ENCODE assay signal across 9 mouse cellular contexts in genomic region chr8:83893915-83894314, GRCm38 (mm10). TPM values are rescaled to one million over a fixed set of nuclear protein-coding genes. Genes with fewer than 3 reads are reported as not detected.
A peak's percentile ranks its signal among the peaks of the same experiment; 100 is the strongest.
DNase-seq lines count a peak whose midpoint lies in the region; ATAC-seq and TF ChIP-seq lines count a peak whose summit lies in the region.
"Had no signal": no experiment of that assay in that cellular context is flagged by ENCODE, and none has a peak within 500 bp of the region (broad histone marks: within the 10 kb centered on the region; RNA-seq: fewer than 3 reads in every experiment).

No protein-coding gene starts in this region.

- peak; percentile 92 for TF ChIP-seq CTCF in kidney, adult 2 months (conservative IDR thresholded peaks at IDR 0.05; ENCODE audit: insufficient read depth, insufficient read length, low read depth, low read length)

- 2% methylated on average over 5 of the region's 5 CpGs for WGBS in kidney, adult 2 months
- under 1% methylated on average over 5 of the region's 5 CpGs for WGBS in kidney, embryonic 15.5 days
- 0% methylated on average over 5 of the region's 5 CpGs for WGBS in limb, embryonic 14.5 days

- no peak overlapping the region for H3K4me3 ChIP-seq in kidney, adult 2 months (ENCODE audit: insufficient read depth, low read depth, low read length)
- H3K4me3 ChIP-seq in kidney, embryonic 15.5 days (replicated peaks): no peak overlapping the region
- no peak overlapping the region for H3K4me3 ChIP-seq in limb, embryonic 14.5 days (replicated peaks; ENCODE audit: low read length)
- H3K4me3 ChIP-seq: midbrain, embryonic 12.5 days had no signal

- no peaks in the 10 kb centered on the region for H3K36me3 ChIP-seq in kidney, adult 2 months (ENCODE audit: control insufficient read depth, insufficient read depth, low read length)
- no peaks in the 10 kb centered on the region for H3K36me3 ChIP-seq in kidney, embryonic 15.5 days
- no peaks in the 10 kb centered on the region for H3K36me3 ChIP-seq in limb, embryonic 14.5 days (ENCODE audit: control insufficient read depth, insufficient read depth, low read length)
- H3K36me3 ChIP-seq: midbrain, embryonic 12.5 days had no signal

- no peaks in the 10 kb centered on the region for H3K9me3 ChIP-seq in kidney, embryonic 15.5 days (replicated peaks)
- H3K9me3 ChIP-seq in limb, embryonic 14.5 days (ENCODE audit: control insufficient read depth, low read length): no peaks in the 10 kb centered on the region
- H3K9me3 ChIP-seq: midbrain, embryonic 12.5 days had no signal

- no peak overlapping the region for H3K27ac ChIP-seq in kidney, adult 2 months (ENCODE audit: insufficient read depth, low read depth, low read length)
- no peak overlapping the region for H3K27ac ChIP-seq in kidney, embryonic 15.5 days
- no peak overlapping the region for H3K27ac ChIP-seq in limb, embryonic 14.5 days (replicated peaks; ENCODE audit: low read depth, low read length)
- H3K27ac ChIP-seq: midbrain, embryonic 12.5 days had no signal

- H3K27me3 ChIP-seq in kidney, adult 2 months (replicated peaks; ENCODE audit: control insufficient read depth, insufficient read depth, low read length): no peaks in the 10 kb centered on the region
- H3K27me3 ChIP-seq in kidney, embryonic 15.5 days: peaks cover 27% of the 10 kb centered on the region
- no peaks in the 10 kb centered on the region for H3K27me3 ChIP-seq in limb, embryonic 14.5 days (ENCODE audit: control insufficient read depth, insufficient read depth, low read length)

- DNase-seq in kidney, adult 2 months: peak; percentile 85
- DNase-seq in Muller cell, postnatal 12 days (ENCODE audit: inconsistent ontology term): peak; percentile 41
- DNase-seq in cerebellum, postnatal 14 days: peak; percentile 93 to 95
- DNase-seq in heart, postnatal 14 days: peak; percentile 82 to 88
- peak; percentile 60 for DNase-seq in limb, embryonic 14.5 days (ENCODE audit: low spot score)
- DNase-seq in retina, postnatal 7 days (ENCODE audit: low read depth, low spot score): peak; percentile 58
- peak; percentile 92 for DNase-seq in thymus, postnatal 4 days

- H3K4me1 ChIP-seq in kidney, adult 2 months (ENCODE audit: control insufficient read depth, insufficient read depth, low read length): no peaks in the 10 kb centered on the region
- peaks cover 23% of the 10 kb centered on the region for H3K4me1 ChIP-seq in kidney, embryonic 15.5 days
- H3K4me1 ChIP-seq in limb, embryonic 14.5 days (ENCODE audit: control insufficient read depth, insufficient read depth, low read length): peaks cover 17% of the 10 kb centered on the region

- no peak for TF ChIP-seq POLR2A in kidney, adult 2 months (IDR thresholded peaks at IDR 0.05; ENCODE audit: low read depth, low read length)
- TF ChIP-seq POLR2A in limb, embryonic 14.5 days (IDR thresholded peaks at IDR 0.05; ENCODE audit: borderline replicate concordance, extremely low read depth, insufficient read depth, insufficient read length): no peak

- no peak overlapping the region for H3K9ac ChIP-seq in kidney, embryonic 15.5 days
- H3K9ac ChIP-seq in limb, embryonic 14.5 days (ENCODE audit: low read depth, low read length, severe bottlenecking): no peak overlapping the region
- H3K9ac ChIP-seq: midbrain, embryonic 12.5 days had no signal

- ATAC-seq in kidney, embryonic 15.5 days (replicated peaks; ENCODE audit: low FRiP score): no peak
- ATAC-seq in limb, embryonic 14.5 days (ENCODE audit: low FRiP score, low read depth): no peak

- no peak overlapping the region for H3K4me2 ChIP-seq in kidney, embryonic 15.5 days
- no peak overlapping the region for H3K4me2 ChIP-seq in limb, embryonic 14.5 days (replicated peaks; ENCODE audit: low read depth, low read length, severe bottlenecking)
- H3K4me2 ChIP-seq: midbrain, embryonic 12.5 days had no signal

- intact Hi-C loops in heart, postnatal 14 days (cut with DNase I): loop anchor here (1.0 to 2.0 kb wide), 3 partner anchors 111 to 231 kb away; no protein-coding TSS in a partner anchor

RNA-seq across cellular contexts. Expression of gene Adgrl1, which starts 6.0 kb away (rescaled TPM):
- 28.7 and 44.4 TPM in 2 replicates for polyA plus RNA-seq in kidney, adult 2 months (2012; rRNA removed)
- 17.8 and 18.8 TPM in 2 replicates for polyA plus RNA-seq in kidney, embryonic 15.5 days (2015; fragmentation: Nextera tagmentation; extraction: Ambion mirVana)
- total RNA-seq in heart, postnatal 14 days (2021): 10 to 100 TPM; 21.1 to 21.6 TPM
- polyA plus RNA-seq in limb, embryonic 14.5 days (2012; rRNA removed): 123 and 177 TPM in 2 replicates
- polyA plus RNA-seq in limb, embryonic 14.5 days (2014; fragmentation: Nextera tagmentation; extraction: Ambion mirVana): 38.5 and 45.3 TPM in 2 replicates

Comparison
In these comparisons a context has a peak if more than half of its experiments do, and no peak if none do; other contexts are left out.
1. DNase-seq: peak in every context shown above with its lines; median percentile 94 in cerebellum, postnatal 14 days; 92 in thymus, postnatal 4 days; 85 in kidney, adult 2 months; 85 in heart, postnatal 14 days; 60 in limb, embryonic 14.5 days; 58 in retina, postnatal 7 days; 41 in Muller cell, postnatal 12 days.